Mouse (Mus musculus): ENCODE data around the gene Cd44. TPM values are rescaled to one million over a fixed set of nuclear protein-coding genes. Genes with fewer than 3 reads are reported as not detected.

Cd44 gene
- polyA plus RNA-seq, 1 experiment: 87.6 TPM

- Histone ChIP-seq H3K79me3 (ENCODE audit: low read depth) (no peaks in the 10 kb centered on the region), H3K36me3 (ENCODE audit: control insufficient read depth, insufficient read depth) (peaks cover 97% of the 10 kb centered on the region), H3K79me2 (ENCODE audit: control insufficient read depth, insufficient read depth) (no peaks in the 10 kb centered on the region), H3K27me3 (ENCODE audit: control insufficient read depth, insufficient read depth, insufficient read length) (no peaks in the 10 kb centered on the region), H3K4me3 (ENCODE audit: insufficient read depth, poor library complexity, severe bottlenecking) (no peak overlapping the region), H3ac (ENCODE audit: control insufficient read depth, insufficient read length, low read depth) (no peak overlapping the region)
- TF ChIP-seq CEBPB (IDR thresholded peaks at IDR 0.05; ENCODE audit: low read depth): no peak
These were observed 81.2 kb downstream of the Cd44 start for GRCm38 (mm10) chr2:102820225-102820711.

GRCm38 (mm10) chr2:102815289-102815809 is 86.1 kb downstream of the Cd44 start:
- Histone ChIP-seq H3K4me3 (ENCODE audit: insufficient read depth, poor library complexity, severe bottlenecking) (no peak overlapping the region), H3K79me2 (ENCODE audit: control insufficient read depth, insufficient read depth) (no peaks in the 10 kb centered on the region), H3K79me3 (ENCODE audit: low read depth) (no peaks in the 10 kb centered on the region), H3K27me3 (ENCODE audit: control insufficient read depth, insufficient read depth, insufficient read length) (no peaks in the 10 kb centered on the region), H3K36me3 (ENCODE audit: control insufficient read depth, insufficient read depth) (peaks cover 95% of the 10 kb centered on the region), H3ac (ENCODE audit: control insufficient read depth, insufficient read length, low read depth) (no peak overlapping the region)
- TF ChIP-seq MYOG (IDR thresholded peaks at IDR 0.05; ENCODE audit: control insufficient read depth, extremely low read depth, insufficient read length): no peak
- no peak for TF ChIP-seq MYOD1 (IDR thresholded peaks at IDR 0.05; ENCODE audit: control insufficient read depth, insufficient read length, low read depth)
- no peak for TF ChIP-seq CTCF (IDR thresholded peaks at IDR 0.05; ENCODE audit: control insufficient read depth, insufficient read depth, insufficient read length)
- TF ChIP-seq MAX (IDR thresholded peaks at IDR 0.05): no peak
- no peak for TF ChIP-seq CEBPB (IDR thresholded peaks at IDR 0.05; ENCODE audit: low read depth)
- TF ChIP-seq FOSL1 (IDR thresholded peaks at IDR 0.05; ENCODE audit: insufficient read depth, low read length, poor library complexity, severe bottlenecking): no peak

- H3K4me3 ChIP-seq (ENCODE audit: insufficient read depth, poor library complexity, severe bottlenecking): no peak overlapping the region
- no peaks in the 10 kb centered on the region for H3K27me3 ChIP-seq (ENCODE audit: control insufficient read depth, insufficient read depth, insufficient read length)
- no peak for TF ChIP-seq MAX (IDR thresholded peaks at IDR 0.05)
- no peak for TF ChIP-seq CEBPB (IDR thresholded peaks at IDR 0.05; ENCODE audit: low read depth)
- TF ChIP-seq USF1 (IDR thresholded peaks at IDR 0.05; ENCODE audit: low read depth): no peak
- TF ChIP-seq MYOG (IDR thresholded peaks at IDR 0.05; ENCODE audit: control insufficient read depth, extremely low read depth, insufficient read length): no peak
- no peak for TF ChIP-seq FOSL1 (IDR thresholded peaks at IDR 0.05; ENCODE audit: insufficient read depth, low read length, poor library complexity, severe bottlenecking)
- no peak for TF ChIP-seq CTCF (IDR thresholded peaks at IDR 0.05; ENCODE audit: control insufficient read depth, insufficient read depth, insufficient read length)
- no peak for TF ChIP-seq MYOD1 (IDR thresholded peaks at IDR 0.05; ENCODE audit: control insufficient read depth, insufficient read length, low read depth)
- no peaks in the 10 kb centered on the region for H3K79me3 ChIP-seq (ENCODE audit: low read depth)
- H3K36me3 ChIP-seq (ENCODE audit: control insufficient read depth, insufficient read depth): peaks cover 77% of the 10 kb centered on the region
- no peak overlapping the region for H3ac ChIP-seq (ENCODE audit: control insufficient read depth, insufficient read length, low read depth)
- H3K79me2 ChIP-seq (ENCODE audit: control insufficient read depth, insufficient read depth): no peaks in the 10 kb centered on the region
These were observed 88.7 kb downstream of the Cd44 start for GRCm38 (mm10) chr2:102812756-102813155.

GRCm38 (mm10) chr2:102809436-102809835 is 92.0 kb downstream of the Cd44 start:
- TF ChIP-seq MYOD1 (IDR thresholded peaks at IDR 0.05; ENCODE audit: control insufficient read depth, insufficient read length, low read depth): no peak
- TF ChIP-seq CTCF (IDR thresholded peaks at IDR 0.05; ENCODE audit: control insufficient read depth, insufficient read depth, insufficient read length): no peak
- no peak for TF ChIP-seq USF1 (IDR thresholded peaks at IDR 0.05; ENCODE audit: low read depth)
- no peak for TF ChIP-seq CEBPB (IDR thresholded peaks at IDR 0.05; ENCODE audit: low read depth)
- no peak for TF ChIP-seq FOSL1 (IDR thresholded peaks at IDR 0.05; ENCODE audit: insufficient read depth, low read length, poor library complexity, severe bottlenecking)
- no peak for TF ChIP-seq MAX (IDR thresholded peaks at IDR 0.05)
- no peak for TF ChIP-seq MYOG (IDR thresholded peaks at IDR 0.05; ENCODE audit: control insufficient read depth, extremely low read depth, insufficient read length)
- peaks cover 45% of the 10 kb centered on the region for H3K36me3 ChIP-seq (ENCODE audit: control insufficient read depth, insufficient read depth)
- H3K79me3 ChIP-seq (ENCODE audit: low read depth): no peaks in the 10 kb centered on the region
- H3K27me3 ChIP-seq (ENCODE audit: control insufficient read depth, insufficient read depth, insufficient read length): no peaks in the 10 kb centered on the region
- H3ac ChIP-seq (ENCODE audit: control insufficient read depth, insufficient read length, low read depth): no peak overlapping the region
- H3K4me3 ChIP-seq (ENCODE audit: insufficient read depth, poor library complexity, severe bottlenecking): no peak overlapping the region
- no peaks in the 10 kb centered on the region for H3K79me2 ChIP-seq (ENCODE audit: control insufficient read depth, insufficient read depth)

GRCm38 (mm10) chr2:102807633-102808032 is 93.8 kb downstream of the Cd44 start:
- Histone ChIP-seq H3K27me3 (ENCODE audit: control insufficient read depth, insufficient read depth, insufficient read length) (no peaks in the 10 kb centered on the region), H3ac (ENCODE audit: control insufficient read depth, insufficient read length, low read depth) (no peak overlapping the region), H3K79me3 (ENCODE audit: low read depth) (no peaks in the 10 kb centered on the region), H3K4me3 (ENCODE audit: insufficient read depth, poor library complexity, severe bottlenecking) (no peak overlapping the region), H3K36me3 (ENCODE audit: control insufficient read depth, insufficient read depth) (peaks cover 28% of the 10 kb centered on the region), H3K79me2 (ENCODE audit: control insufficient read depth, insufficient read depth) (no peaks in the 10 kb centered on the region)
- no peak for TF ChIP-seq CTCF (IDR thresholded peaks at IDR 0.05; ENCODE audit: control insufficient read depth, insufficient read depth, insufficient read length)
- TF ChIP-seq USF1 (IDR thresholded peaks at IDR 0.05; ENCODE audit: low read depth): no peak
- TF ChIP-seq CEBPB (IDR thresholded peaks at IDR 0.05; ENCODE audit: low read depth): no peak
- TF ChIP-seq FOSL1 (IDR thresholded peaks at IDR 0.05; ENCODE audit: insufficient read depth, low read length, poor library complexity, severe bottlenecking): no peak
- no peak for TF ChIP-seq MYOD1 (IDR thresholded peaks at IDR 0.05; ENCODE audit: control insufficient read depth, insufficient read length, low read depth)
- no peak for TF ChIP-seq MAX (IDR thresholded peaks at IDR 0.05)

GRCm38 (mm10) chr2:102805761-102806496 is 95.5 kb downstream of the Cd44 start:
- Histone ChIP-seq H3K4me3 (ENCODE audit: insufficient read depth, poor library complexity, severe bottlenecking) (no peak overlapping the region), H3K27me3 (ENCODE audit: control insufficient read depth, insufficient read depth, insufficient read length) (no peaks in the 10 kb centered on the region), H3K79me3 (ENCODE audit: low read depth) (no peaks in the 10 kb centered on the region), H3K36me3 (ENCODE audit: control insufficient read depth, insufficient read depth) (peaks cover 11% of the 10 kb centered on the region), H3K79me2 (ENCODE audit: control insufficient read depth, insufficient read depth) (no peaks in the 10 kb centered on the region), H3ac (ENCODE audit: control insufficient read depth, insufficient read length, low read depth) (no peak overlapping the region)
- TF ChIP-seq MYOD1 (IDR thresholded peaks at IDR 0.05; ENCODE audit: control insufficient read depth, insufficient read length, low read depth): no peak
- TF ChIP-seq CEBPB (IDR thresholded peaks at IDR 0.05; ENCODE audit: low read depth): peak; percentile 61
